ENCODE assay signal across 26 mouse cellular contexts in genomic region chr14:21816255-21816654, GRCm38 (mm10).
"Had no signal": no experiment of that assay in that cellular context is flagged by ENCODE, and none has a peak within 500 bp of the region (broad histone marks: within the 10 kb centered on the region; RNA-seq: fewer than 3 reads in every experiment).

No protein-coding gene starts in this region.

- H3K27me3 ChIP-seq: hindbrain, embryonic 12.5 days; intestine, embryonic 15.5 days; kidney, embryonic 15.5 days; limb, embryonic 15.5 days; liver, embryonic 12.5 days had no signal

- H3K9ac ChIP-seq: hindbrain, embryonic 12.5 days; hindbrain, embryonic 14.5 days; intestine, embryonic 15.5 days; kidney, embryonic 15.5 days; limb, embryonic 12.5 days; limb, embryonic 15.5 days; liver, embryonic 12.5 days; liver, embryonic 14.5 days had no signal

- H3K9me3 ChIP-seq: hindbrain, embryonic 10.5 days; hindbrain, embryonic 12.5 days; intestine, embryonic 15.5 days; kidney, embryonic 15.5 days; limb, embryonic 12.5 days; limb, embryonic 15.5 days; liver, embryonic 12.5 days had no signal

- H3K27ac ChIP-seq: gastrocnemius, adult 2 months; hindbrain, embryonic 10.5 days; hindbrain, embryonic 12.5 days; hindbrain, embryonic 14.5 days; kidney, embryonic 15.5 days; kidney, postnatal 0 days; limb, embryonic 12.5 days; limb, embryonic 15.5 days; liver, embryonic 12.5 days; liver, embryonic 14.5 days had no signal

- H3K4me2 ChIP-seq: hindbrain, embryonic 12.5 days; hindbrain, embryonic 14.5 days; intestine, embryonic 15.5 days; kidney, embryonic 15.5 days; limb, embryonic 12.5 days; limb, embryonic 15.5 days; liver, embryonic 12.5 days had no signal

- H3K4me1 ChIP-seq: hindbrain, embryonic 10.5 days; hindbrain, embryonic 12.5 days; limb, embryonic 12.5 days; limb, embryonic 15.5 days had no signal

- ATAC-seq: forebrain, embryonic 16.5 days; hindbrain, embryonic 16.5 days; inflammation-experienced regulatory T-cells, adult 6 months; intestine, embryonic 15.5 days; liver, embryonic 12.5 days had no signal

- DNase-seq: gastrocnemius, adult 2 months; gastrocnemius, postnatal 10 days; gastrocnemius, postnatal 25 days; heart, adult 18-20 months; heart, postnatal 14 days; heart, postnatal 4 days; kidney, adult 18-20 months; kidney, adult 9 months; kidney, postnatal 14 days; kidney, postnatal 36 days; layer of hippocampus, adult 9-11 months; layer of hippocampus, postnatal 36 days; left cerebral cortex, postnatal 4 days had no signal

- H3K36me3 ChIP-seq: hindbrain, embryonic 10.5 days; hindbrain, embryonic 12.5 days; intestine, embryonic 15.5 days; kidney, embryonic 15.5 days; limb, embryonic 12.5 days; limb, embryonic 15.5 days; liver, embryonic 12.5 days had no signal

- H3K4me3 ChIP-seq: gastrocnemius, adult 2 months; hindbrain, embryonic 10.5 days; hindbrain, embryonic 12.5 days; intestine, embryonic 15.5 days; kidney, embryonic 15.5 days; limb, embryonic 12.5 days; limb, embryonic 15.5 days; liver, embryonic 12.5 days had no signal
